Mouse (Mus musculus) thymus, postnatal 25 days (tissue): ENCODE data around the gene Smyd3.

Experiments used
- DNase-seq: peaks from one replicate; pipeline ENCODE4 v3.0.0; 2022

Gene Smyd3

GRCm38 (mm10) chr1:179054385-179055116 lies 463.3 kb downstream of the Smyd3 start:
- no peak for DNase-seq

- DNase-seq, result no peak
These were observed 465.2 kb downstream of the Smyd3 start for GRCm38 (mm10) chr1:179052545-179053180.

- no peak for DNase-seq
These were observed 469.8 kb downstream of the Smyd3 start for GRCm38 (mm10) chr1:179047931-179048596.

- no peak for DNase-seq
These were observed 471.8 kb downstream of the Smyd3 start for GRCm38 (mm10) chr1:179045856-179046714.

GRCm38 (mm10) chr1:179044165-179044564 lies 473.7 kb downstream of the Smyd3 start:
- DNase-seq, result no peak

GRCm38 (mm10) chr1:179043644-179044043 lies 474.2 kb downstream of the Smyd3 start:
- DNase-seq, result no peak

GRCm38 (mm10) chr1:179041905-179042337 lies 475.9 kb downstream of the Smyd3 start:
- DNase-seq, result no peak

GRCm38 (mm10) chr1:179041231-179041904 lies 476.5 kb downstream of the Smyd3 start:
- no peak for DNase-seq

- DNase-seq, result no peak
These were observed 479.0 kb downstream of the Smyd3 start for GRCm38 (mm10) chr1:179038801-179039200.

GRCm38 (mm10) chr1:179032947-179033346 lies 484.9 kb downstream of the Smyd3 start:
- DNase-seq, result no peak

- DNase-seq, result no peak
These were observed 486.3 kb downstream of the Smyd3 start for GRCm38 (mm10) chr1:179031581-179031980.

- DNase-seq, result no peak
These were observed 491.2 kb downstream of the Smyd3 start for GRCm38 (mm10) chr1:179026614-179027013.

GRCm38 (mm10) chr1:179025169-179025568 lies 492.7 kb downstream of the Smyd3 start:
- no peak for DNase-seq

- DNase-seq, result no peak
These were observed 494.4 kb downstream of the Smyd3 start for GRCm38 (mm10) chr1:179023486-179023885.

- DNase-seq, result no peak
These were observed 500.4 kb downstream of the Smyd3 start for GRCm38 (mm10) chr1:179017428-179017827.

GRCm38 (mm10) chr1:179013021-179013420 lies 504.8 kb downstream of the Smyd3 start:
- DNase-seq, result no peak

- no peak for DNase-seq
These were observed 505.6 kb downstream of the Smyd3 start for GRCm38 (mm10) chr1:179012273-179012672.

GRCm38 (mm10) chr1:179010756-179011155 lies 507.1 kb downstream of the Smyd3 start:
- no peak for DNase-seq

GRCm38 (mm10) chr1:179009911-179010310 lies 507.9 kb downstream of the Smyd3 start:
- no peak for DNase-seq

- DNase-seq, result no peak
These were observed 513.5 kb downstream of the Smyd3 start for GRCm38 (mm10) chr1:179004133-179004866.

- no peak for DNase-seq
These were observed 514.3 kb downstream of the Smyd3 start for GRCm38 (mm10) chr1:179003406-179004132.
